Mouse (Mus musculus) ES-E14 (cell line): ENCODE measurements around the gene Shld1.

Experiments
- HCFC1 ChIP-seq: IDR thresholded peaks from 2 replicates; pipeline ENCODE4 v1.6.1; 2012; ENCODE audit warnings: low read length, inconsistent platforms, borderline replicate concordance; ENCODE audit not compliant: insufficient read depth
- MAFK ChIP-seq: IDR thresholded peaks from 2 replicates; pipeline ENCODE4 v1.6.1; 2014; ENCODE audit warnings: mild to moderate bottlenecking, low read depth, low read length, inconsistent platforms; ENCODE audit not compliant: insufficient read depth
- ZC3H11A ChIP-seq: IDR thresholded peaks from 2 replicates; pipeline ENCODE4 v1.6.1; 2012; ENCODE audit warnings: low read depth, mild to moderate bottlenecking, inconsistent platforms, low read length, borderline replicate concordance
- ZNF384 ChIP-seq: IDR thresholded peaks from 2 replicates; pipeline ENCODE4 v1.6.1; 2012; ENCODE audit warnings: low read depth, low read length, inconsistent platforms

DNA sequence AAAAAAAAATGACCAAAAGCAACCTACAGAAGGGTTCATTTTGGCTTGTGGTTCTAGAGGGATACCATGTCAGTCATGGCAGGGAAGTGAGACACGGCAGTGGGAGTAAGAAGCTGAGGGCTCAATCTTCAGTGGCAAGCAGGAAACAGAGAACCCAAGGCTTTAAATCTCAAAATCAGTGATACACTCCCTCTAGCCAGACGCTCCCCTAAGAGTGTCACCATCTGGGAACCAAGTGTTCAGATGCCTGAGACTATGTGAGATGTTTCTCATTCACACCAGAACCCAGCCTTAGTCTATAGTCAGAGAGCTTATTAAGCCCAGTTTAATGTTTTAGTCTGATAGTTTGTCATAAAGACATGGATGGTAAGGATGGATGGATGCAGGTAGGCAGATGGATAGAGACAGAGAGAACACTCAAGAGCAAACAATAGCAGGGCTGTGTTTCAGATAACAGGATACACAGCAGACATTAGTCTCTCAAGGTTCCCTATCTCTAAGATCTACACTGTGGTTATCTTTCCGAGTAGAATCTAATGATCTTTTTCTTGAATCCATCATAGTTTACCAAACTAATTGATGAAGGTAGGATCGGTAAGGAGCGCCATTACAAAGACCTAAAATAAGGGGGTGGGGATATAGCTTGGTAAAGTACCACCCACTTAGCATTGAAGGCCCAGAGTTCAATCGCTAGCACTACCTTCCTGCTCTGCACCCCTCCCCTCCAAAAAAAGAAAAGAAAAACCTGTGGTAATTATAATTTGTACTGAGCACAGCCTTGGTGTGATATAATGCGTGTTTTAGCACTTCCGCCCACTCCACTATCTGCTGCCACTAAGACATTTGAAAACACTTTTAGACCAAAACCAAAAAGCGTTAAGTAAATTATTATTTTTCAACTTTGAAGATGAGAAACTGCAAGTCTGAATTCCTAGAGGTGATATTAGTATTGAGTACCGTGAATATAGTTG is 47.2 kb downstream of the Shld1 start:
- TF ChIP-seq ZNF384 (no peak), MAFK (no peak), HCFC1 (no peak), ZC3H11A (no peak)
